Mouse (Mus musculus): ENCODE data around the gene Reps1. TPM values are rescaled to one million over a fixed set of nuclear protein-coding genes. Genes with fewer than 3 reads are reported as not detected.
A peak's percentile ranks its signal among the peaks of the same experiment; 100 is the strongest.

Reps1 gene
- polyA plus RNA-seq (2012; rRNA removed), result 42.0 and 42.3 TPM in 2 replicates

GRCm38 (mm10) chr10:18055696-18056390 lies at the start of gene Reps1:
Gene Reps1 (plus strand): TSS chr10:18055861.
- DNase-seq (ENCODE audit: low spot score), result peak; percentile 50

- DNase-seq (ENCODE audit: low spot score), result no peak
Measured at GRCm38 (mm10) chr10:18006756-18007155, 48.9 kb upstream of the Reps1 start.

GRCm38 (mm10) chr10:18007243-18007642 lies 48.4 kb upstream of the Reps1 start:
- no peak for DNase-seq (ENCODE audit: low spot score)

- DNase-seq (ENCODE audit: low spot score), result no peak
Measured at GRCm38 (mm10) chr10:18008118-18008517, 47.5 kb upstream of the Reps1 start.

GRCm38 (mm10) chr10:18009744-18010143 lies 45.9 kb upstream of the Reps1 start:
- DNase-seq (ENCODE audit: low spot score), result no peak

GRCm38 (mm10) chr10:18011761-18012160 lies 43.9 kb upstream of the Reps1 start:
- DNase-seq (ENCODE audit: low spot score), result no peak

- DNase-seq (ENCODE audit: low spot score), result no peak
Measured at GRCm38 (mm10) chr10:18020443-18020842, 35.2 kb upstream of the Reps1 start.

- DNase-seq (ENCODE audit: low spot score), result no peak
Measured at GRCm38 (mm10) chr10:18020846-18021245, 34.8 kb upstream of the Reps1 start.

- no peak for DNase-seq (ENCODE audit: low spot score)
Measured at GRCm38 (mm10) chr10:18021576-18022311, 33.9 kb upstream of the Reps1 start.

GRCm38 (mm10) chr10:18022312-18022711 lies 33.3 kb upstream of the Reps1 start:
- peak; percentile 49 for DNase-seq (ENCODE audit: low spot score)

GRCm38 (mm10) chr10:18022741-18023347 lies 32.8 kb upstream of the Reps1 start, which contains the start of gene Abracl:
Gene Abracl (minus strand): TSS chr10:18023288.
- peak; percentile 64 for DNase-seq (ENCODE audit: low spot score)

- DNase-seq (ENCODE audit: low spot score), result no peak
Measured at GRCm38 (mm10) chr10:18034408-18034807, 21.3 kb upstream of the Reps1 start.

- no peak for DNase-seq (ENCODE audit: low spot score)
Measured at GRCm38 (mm10) chr10:18036849-18037248, 18.8 kb upstream of the Reps1 start.

- no peak for DNase-seq (ENCODE audit: low spot score)
Measured at GRCm38 (mm10) chr10:18046380-18046779, 9.3 kb upstream of the Reps1 start.

GRCm38 (mm10) chr10:18047380-18048146 lies 8.1 kb upstream of the Reps1 start:
- no peak for DNase-seq (ENCODE audit: low spot score)

- DNase-seq (ENCODE audit: low spot score), result peak; percentile 80
Measured at GRCm38 (mm10) chr10:18055009-18055695, 509 bp upstream of the Reps1 start.

- no peak for DNase-seq (ENCODE audit: low spot score)
Measured at GRCm38 (mm10) chr10:18056391-18056745, 707 bp downstream of the Reps1 start.

GRCm38 (mm10) chr10:18058681-18059338 lies 3.1 kb downstream of the Reps1 start:
- no peak for DNase-seq (ENCODE audit: low spot score)

- DNase-seq (ENCODE audit: low spot score), result no peak
Measured at GRCm38 (mm10) chr10:18059807-18060206, 4.1 kb downstream of the Reps1 start.

GRCm38 (mm10) chr10:18060778-18061177 lies 5.1 kb downstream of the Reps1 start:
- DNase-seq (ENCODE audit: low spot score), result no peak

GRCm38 (mm10) chr10:18061533-18061932 lies 5.9 kb downstream of the Reps1 start:
- no peak for DNase-seq (ENCODE audit: low spot score)

All from urinary bladder, adult 2 months (tissue).